Mouse (Mus musculus) stomach, embryonic 15.5 days (tissue): ENCODE data around the gene Uvrag. TPM values are rescaled to one million over a fixed set of nuclear protein-coding genes. Genes with fewer than 3 reads are reported as not detected.
A peak's percentile ranks its signal among the peaks of the same experiment; 100 is the strongest.

ENCODE experiments used
- ATAC-seq: fragments of 200-750 bp; cut with Nextera tagmentation; 2 replicates; pipeline ENCODE4 v1.8.0; 2017; ENCODE audit warnings: low read depth, moderate number of reproducible peaks, moderate TSS enrichment; ENCODE audit not compliant: insufficient read depth, low FRiP score
- H3K27ac ChIP-seq: fragments of 300-500 bp; sonication (generic); 2 replicates; pipeline ENCODE4 v1.5.1; 2015; ENCODE audit warnings: mild to moderate bottlenecking, inconsistent platforms
- H3K27me3 ChIP-seq: fragments of 300-500 bp; sonication (generic); replicated peaks from 2 replicates; pipeline ENCODE4 v1.6.1; 2015; ENCODE audit warnings: inconsistent platforms
- H3K36me3 ChIP-seq: fragments of 300-500 bp; sonication (generic); 2 replicates; pipeline ENCODE4 v1.6.1; 2015; ENCODE audit warnings: inconsistent platforms
- H3K4me1 ChIP-seq: fragments of 300-500 bp; sonication (generic); 2 replicates; pipeline ENCODE4 v1.6.1; 2015; ENCODE audit warnings: inconsistent platforms
- H3K4me2 ChIP-seq: fragments of 300-500 bp; sonication (generic); 2 replicates; pipeline ENCODE4 v1.6.1; 2015; ENCODE audit warnings: mild to moderate bottlenecking, inconsistent platforms
- H3K4me3 ChIP-seq: fragments of 300-500 bp; sonication (generic); replicated peaks from 2 replicates; pipeline ENCODE4 v1.5.1; 2015; ENCODE audit warnings: inconsistent platforms
- H3K9ac ChIP-seq: fragments of 300-500 bp; sonication (generic); 2 replicates; pipeline ENCODE4 v1.6.1; 2015; ENCODE audit warnings: inconsistent platforms
- H3K9me3 ChIP-seq: fragments of 300-500 bp; sonication (generic); 2 replicates; pipeline ENCODE4 v1.6.1; 2016; ENCODE audit warnings: inconsistent platforms
- WGBS: fragments of 180-500 bp; shearing (Covaris S2); methylation state at CpG from one replicate; pipeline ENCODE4 v1.1.7; 2015; 5-methylcytosine and 5-hydroxymethylcytosine counted together
- polyA plus RNA-seq: library from polyadenylated mRNA; unstranded; fragments of >200 nt; fragmentation: Nextera tagmentation; extraction: Ambion mirVana; gene quantifications from 2 replicates; pipeline ENCODE4 v1.2.1, GENCODE M21; 2015

The Uvrag gene
- polyA plus RNA-seq, 1 experiment from 2014 or later: 19.4 TPM

- H3K9me3 ChIP-seq: no peaks in the 10 kb centered on the region
- H3K9ac ChIP-seq: no peak overlapping the region
- H3K27ac ChIP-seq: no peak overlapping the region
- no peak overlapping the region for H3K4me2 ChIP-seq
- no peaks in the 10 kb centered on the region for H3K27me3 ChIP-seq
- ATAC-seq: no peak
- H3K4me1 ChIP-seq: 0 out of 2 replicates have a peak, but pooled peaks cover 3% of the 10 kb centered on the region
- 89% methylated on average over 9 of the region's 9 CpGs for WGBS
- no peak overlapping the region for H3K4me3 ChIP-seq
- H3K36me3 ChIP-seq: no peaks in the 10 kb centered on the region
Observed at GRCm38 (mm10) chr7:99175666-99176065, 34.7 kb upstream of the Uvrag start.

GRCm38 (mm10) chr7:99175118-99175517, 34.2 kb upstream of the Uvrag start:
- Histone ChIP-seq H3K27ac (peak overlapping the region; percentile 26; the same call in 1 of the 2 replicates), H3K4me3 (no peak overlapping the region), H3K9ac (no peak overlapping the region), H3K4me1 (0 out of 2 replicates have a peak, but pooled peaks cover 3% of the 10 kb centered on the region), H3K4me2 (no peak overlapping the region), H3K9me3 (no peaks in the 10 kb centered on the region), H3K36me3 (no peaks in the 10 kb centered on the region), H3K27me3 (no peaks in the 10 kb centered on the region)
- 69% methylated on average over 11 of the region's 11 CpGs for WGBS
- no peak for ATAC-seq

- ATAC-seq: no peak
- 82% methylated on average over 4 of the region's 4 CpGs for WGBS
- Histone ChIP-seq H3K4me1 (0 out of 2 replicates have a peak, but pooled peaks cover 3% of the 10 kb centered on the region), H3K27ac (no peak overlapping the region), H3K36me3 (no peaks in the 10 kb centered on the region), H3K4me2 (no peak overlapping the region), H3K27me3 (no peaks in the 10 kb centered on the region), H3K9ac (no peak overlapping the region), H3K4me3 (no peak overlapping the region), H3K9me3 (no peaks in the 10 kb centered on the region)
Observed at GRCm38 (mm10) chr7:99174006-99174405, 33.1 kb upstream of the Uvrag start.

GRCm38 (mm10) chr7:99172898-99173297, 32.0 kb upstream of the Uvrag start:
- H3K4me2 ChIP-seq: no peak overlapping the region
- H3K27ac ChIP-seq: peak overlapping the region; percentile 21; the same call in 1 of the 2 replicates
- 72% methylated on average over 6 of the region's 6 CpGs for WGBS
- no peak overlapping the region for H3K9ac ChIP-seq
- H3K27me3 ChIP-seq: no peaks in the 10 kb centered on the region
- no peak overlapping the region for H3K4me3 ChIP-seq
- H3K4me1 ChIP-seq: 0 out of 2 replicates have a peak, but pooled peaks cover 3% of the 10 kb centered on the region
- no peaks in the 10 kb centered on the region for H3K36me3 ChIP-seq
- ATAC-seq: no peak
- H3K9me3 ChIP-seq: no peaks in the 10 kb centered on the region

GRCm38 (mm10) chr7:99171730-99172463, 31.0 kb upstream of the Uvrag start:
- H3K9ac ChIP-seq: no peak overlapping the region
- H3K4me2 ChIP-seq: no peak overlapping the region
- no peak for ATAC-seq
- H3K27ac ChIP-seq: no peak overlapping the region
- H3K27me3 ChIP-seq: no peaks in the 10 kb centered on the region
- H3K36me3 ChIP-seq: no peaks in the 10 kb centered on the region
- no peak overlapping the region for H3K4me3 ChIP-seq
- no peaks in the 10 kb centered on the region for H3K9me3 ChIP-seq
- WGBS: 65% methylated on average over 10 of the region's 10 CpGs
- H3K4me1 ChIP-seq: 0 out of 2 replicates have a peak, but pooled peaks cover 3% of the 10 kb centered on the region

GRCm38 (mm10) chr7:99170519-99170918, 29.6 kb upstream of the Uvrag start:
- 86% methylated on average over 6 of the region's 6 CpGs for WGBS
- Histone ChIP-seq H3K4me3 (no peak overlapping the region), H3K27me3 (no peaks in the 10 kb centered on the region), H3K9ac (no peak overlapping the region), H3K4me2 (no peak overlapping the region), H3K4me1 (peaks cover 6% of the 10 kb centered on the region; the same call in 1 of the 2 replicates), H3K27ac (no peak overlapping the region), H3K9me3 (no peaks in the 10 kb centered on the region), H3K36me3 (no peaks in the 10 kb centered on the region)
- ATAC-seq: no peak

GRCm38 (mm10) chr7:99169717-99170403, 28.9 kb upstream of the Uvrag start:
- no peak overlapping the region for H3K9ac ChIP-seq

GRCm38 (mm10) chr7:99168756-99169155, 27.8 kb upstream of the Uvrag start:
- H3K9me3 ChIP-seq: no peaks in the 10 kb centered on the region
- H3K27me3 ChIP-seq: no peaks in the 10 kb centered on the region
- no peak overlapping the region for H3K4me2 ChIP-seq
- no peak overlapping the region for H3K9ac ChIP-seq
- no peak for ATAC-seq
- no peak overlapping the region for H3K4me3 ChIP-seq
- no peak overlapping the region for H3K27ac ChIP-seq
- H3K36me3 ChIP-seq: no peaks in the 10 kb centered on the region
- WGBS: 77% methylated on average over 6 of the region's 6 CpGs
- H3K4me1 ChIP-seq: peaks cover 16% of the 10 kb centered on the region; the same call in 1 of the 2 replicates

More at GRCm38 (mm10) chr7:99169717-99170403, 28.9 kb upstream of the Uvrag start:
- H3K27me3 ChIP-seq: no peaks in the 10 kb centered on the region
- peaks cover 11% of the 10 kb centered on the region; the same call in 1 of the 2 replicates for H3K4me1 ChIP-seq
- no peak for ATAC-seq
- H3K9me3 ChIP-seq: no peaks in the 10 kb centered on the region
- no peak overlapping the region for H3K4me2 ChIP-seq
- no peak overlapping the region for H3K27ac ChIP-seq
- 68% methylated on average over 9 of the region's 9 CpGs for WGBS
- no peak overlapping the region for H3K4me3 ChIP-seq
- no peaks in the 10 kb centered on the region for H3K36me3 ChIP-seq

GRCm38 (mm10) chr7:99167939-99168338, 27.0 kb upstream of the Uvrag start:
- no peak overlapping the region for H3K4me3 ChIP-seq
- H3K4me2 ChIP-seq: no peak overlapping the region
- H3K9ac ChIP-seq: no peak overlapping the region

GRCm38 (mm10) chr7:99166159-99166558, 25.2 kb upstream of the Uvrag start:
- no peak overlapping the region for H3K27ac ChIP-seq
- H3K4me3 ChIP-seq: no peak overlapping the region
- no peaks in the 10 kb centered on the region for H3K9me3 ChIP-seq
- no peaks in the 10 kb centered on the region for H3K27me3 ChIP-seq
- H3K36me3 ChIP-seq: no peaks in the 10 kb centered on the region
- WGBS: 80% methylated on average over 8 of the region's 8 CpGs
- no peak overlapping the region for H3K4me2 ChIP-seq
- no peak overlapping the region for H3K9ac ChIP-seq
- ATAC-seq: no peak
- peaks cover 16% of the 10 kb centered on the region; the same call in 1 of the 2 replicates for H3K4me1 ChIP-seq

More at GRCm38 (mm10) chr7:99167939-99168338, 27.0 kb upstream of the Uvrag start:
- Histone ChIP-seq H3K27ac (peak overlapping the region; percentile 77), H3K9me3 (no peaks in the 10 kb centered on the region), H3K4me1 (peaks cover 16% of the 10 kb centered on the region; the same call in 1 of the 2 replicates), H3K36me3 (no peaks in the 10 kb centered on the region), H3K27me3 (no peaks in the 10 kb centered on the region)
- WGBS: 52% methylated on average over 5 of the region's 5 CpGs
- ATAC-seq: peak; percentile 85

- no peaks in the 10 kb centered on the region for H3K36me3 ChIP-seq
- H3K27me3 ChIP-seq: no peaks in the 10 kb centered on the region
- H3K9ac ChIP-seq: no peak overlapping the region
- ATAC-seq: no peak
- H3K9me3 ChIP-seq: no peaks in the 10 kb centered on the region
- H3K4me3 ChIP-seq: no peak overlapping the region
- H3K27ac ChIP-seq: peak overlapping the region; percentile 68
- H3K4me2 ChIP-seq: no peak overlapping the region
- H3K4me1 ChIP-seq: peaks cover 16% of the 10 kb centered on the region; the same call in 1 of the 2 replicates
- WGBS: 67% methylated on average over 7 of the region's 7 CpGs
Observed at GRCm38 (mm10) chr7:99164873-99165410, 24.0 kb upstream of the Uvrag start.

- H3K4me1 ChIP-seq: peaks cover 16% of the 10 kb centered on the region; the same call in 1 of the 2 replicates
- H3K27me3 ChIP-seq: no peaks in the 10 kb centered on the region
- H3K4me2 ChIP-seq: no peak overlapping the region
- no peak overlapping the region for H3K4me3 ChIP-seq
- no peaks in the 10 kb centered on the region for H3K9me3 ChIP-seq
- H3K36me3 ChIP-seq: no peaks in the 10 kb centered on the region
- WGBS: 90% methylated on average over 7 of the region's 7 CpGs
- H3K9ac ChIP-seq: no peak overlapping the region
- H3K27ac ChIP-seq: no peak overlapping the region
- ATAC-seq: no peak
Observed at GRCm38 (mm10) chr7:99162462-99162861, 21.5 kb upstream of the Uvrag start.
